ENCODE assay signal across 8 mouse cellular contexts in genomic region chr9:100467653-100468052, GRCm38 (mm10). TPM values are rescaled to one million over a fixed set of nuclear protein-coding genes. Genes with fewer than 3 reads are reported as not detected.
A peak's percentile ranks its signal among the peaks of the same experiment; 100 is the strongest.
DNase-seq lines count a peak whose midpoint lies in the region; ATAC-seq lines count a peak whose summit lies in the region.

No protein-coding gene starts in this region.

- peak; percentile 66 for DNase-seq in kidney, adult 18-20 months
- DNase-seq in gastrocnemius, postnatal 10 days, result peak; percentile 54
- DNase-seq in liver, result no peak
- no peak for DNase-seq in thymus, postnatal 36 days

- H3K27ac ChIP-seq in kidney, embryonic 14.5 days (ENCODE audit: low read depth, low read length), result no peak overlapping the region
- peak overlapping the region; percentile 67 for H3K27ac ChIP-seq in brown adipose tissue, adult 24 weeks (replicated peaks; ENCODE audit: low read depth, low read length)
- no peak overlapping the region for H3K27ac ChIP-seq in lung, embryonic 16.5 days (ENCODE audit: low read length)

- no peaks in the 10 kb centered on the region for H3K27me3 ChIP-seq in kidney, embryonic 14.5 days (ENCODE audit: control insufficient read depth, insufficient read depth, low read length)
- H3K27me3 ChIP-seq in lung, embryonic 16.5 days (ENCODE audit: control insufficient read depth, insufficient read depth, low read depth, low read length), result no peaks in the 10 kb centered on the region

- 80% methylated on average over 7 of the region's 7 CpGs for WGBS in kidney, embryonic 14.5 days
- WGBS in lung, embryonic 16.5 days, result 53% methylated on average over 7 of the region's 7 CpGs

- H3K9ac ChIP-seq in kidney, embryonic 14.5 days (ENCODE audit: low read depth, low read length), result no peak overlapping the region
- no peak overlapping the region for H3K9ac ChIP-seq in lung, embryonic 16.5 days (ENCODE audit: low read length)

- no peaks in the 10 kb centered on the region for H3K36me3 ChIP-seq in kidney, embryonic 14.5 days (ENCODE audit: control insufficient read depth, insufficient read depth, low read length)
- peaks cover 2% of the 10 kb centered on the region for H3K36me3 ChIP-seq in lung, embryonic 16.5 days (ENCODE audit: control insufficient read depth, insufficient read depth, low read length)

- no peaks in the 10 kb centered on the region for H3K4me1 ChIP-seq in kidney, embryonic 14.5 days (ENCODE audit: control insufficient read depth, insufficient read depth, low read length)
- peaks cover 34% of the 10 kb centered on the region for H3K4me1 ChIP-seq in brown adipose tissue, adult 24 weeks (ENCODE audit: control insufficient read depth, insufficient read depth, insufficient read length, low read length)
- H3K4me1 ChIP-seq in lung, embryonic 16.5 days (replicated peaks; ENCODE audit: control insufficient read depth, insufficient read depth, low read length), result peaks cover 10% of the 10 kb centered on the region

- no peak overlapping the region for H3K4me3 ChIP-seq in kidney, embryonic 14.5 days (ENCODE audit: low read length)
- no peak overlapping the region for H3K4me3 ChIP-seq in brown adipose tissue, adult 24 weeks (ENCODE audit: insufficient read depth, low read depth, low read length)
- H3K4me3 ChIP-seq in lung, embryonic 16.5 days (ENCODE audit: low read length), result no peak overlapping the region

- ATAC-seq in kidney, embryonic 14.5 days (ENCODE audit: low FRiP score, low TSS enrichment), result no peak
- ATAC-seq in lung, embryonic 16.5 days (ENCODE audit: low read depth), result peak; percentile 35; the same call in 1 of the 2 replicates
- ATAC-seq in megakaryocyte progenitor cell, adult 5-6 weeks (replicated peaks; ENCODE audit: poor library complexity), result no peak

- no peaks in the 10 kb centered on the region for H3K9me3 ChIP-seq in kidney, embryonic 14.5 days (ENCODE audit: control insufficient read depth, low read length)
- H3K9me3 ChIP-seq in lung, embryonic 16.5 days (ENCODE audit: control insufficient read depth, low read length), result no peaks in the 10 kb centered on the region

- H3K4me2 ChIP-seq in kidney, embryonic 14.5 days (replicated peaks; ENCODE audit: low read depth, low read length), result no peak overlapping the region
- H3K4me2 ChIP-seq in lung, embryonic 16.5 days (ENCODE audit: low read depth, low read length), result no peak overlapping the region

RNA-seq across cellular contexts. Expression of gene Il20rb, which starts 18.9 kb away (rescaled TPM):
- 0.79 and 1.8 TPM in 2 replicates for polyA plus RNA-seq in kidney, embryonic 14.5 days (2014; fragmentation: Nextera tagmentation; extraction: Ambion mirVana)
- polyA plus RNA-seq in brown adipose tissue, adult 24 weeks (2012; ENCODE audit: insufficient read depth, insufficient read length, missing spikeins), result 1.3 TPM in 1 of 2 replicates, not detected in the other
- total RNA-seq in gastrocnemius, postnatal 10 days (2021), result 1 to 10 TPM; 2.9 to 3.9 TPM
- 1.5 TPM in 2 replicates for polyA plus RNA-seq in lung, embryonic 16.5 days (2015; fragmentation: Nextera tagmentation; extraction: Ambion mirVana)
- total RNA-seq in megakaryocyte progenitor cell, adult 5-6 weeks (2015), result 0.94 and 1.1 TPM in 2 replicates
- 1.7 TPM in 2 replicates for total RNA-seq in megakaryocyte progenitor cell, adult 5-6 weeks (2017)

Comparison
In these comparisons a context has a peak if more than half of its experiments do, and no peak if none do; other contexts are left out.
1. DNase-seq: peak in kidney, adult 18-20 months (single experiment) and gastrocnemius, postnatal 10 days (single experiment); none in liver (single experiment) and thymus, postnatal 36 days (0 of 2).